Comparison of ENCODE assay signal across 10 mouse cellular contexts in genomic region chr7:99537183-99537756, GRCm38 (mm10). TPM values are rescaled to one million over a fixed set of nuclear protein-coding genes. Genes with fewer than 3 reads are reported as not detected.
DNase-seq lines count a peak whose midpoint lies in the region; ATAC-seq and TF ChIP-seq lines count a peak whose summit lies in the region.
"Had no signal": no experiment of that assay in that cellular context is flagged by ENCODE, and none has a peak within 500 bp of the region (broad histone marks: within the 10 kb centered on the region; RNA-seq: fewer than 3 reads in every experiment).

No protein-coding gene starts in this region.

- no peak for TF ChIP-seq CTCF in kidney, postnatal 0 days (IDR thresholded peaks at IDR 0.05; ENCODE audit: low read depth)
- no peak for TF ChIP-seq CTCF in midbrain, postnatal 0 days (IDR thresholded peaks at IDR 0.05)

- no peak for ATAC-seq in kidney, postnatal 0 days (replicated peaks; ENCODE audit: low FRiP score, low read depth)
- no peak for ATAC-seq in hindbrain, embryonic 16.5 days
- no peak for ATAC-seq in midbrain, postnatal 0 days (ENCODE audit: low FRiP score)
- ATAC-seq in frontal cortex, adult (ENCODE audit: low TSS enrichment) = no peak

- no peak overlapping the region for H3K27ac ChIP-seq in kidney, postnatal 0 days
- no peak overlapping the region for H3K27ac ChIP-seq in brown adipose tissue, adult 24 weeks (replicated peaks; ENCODE audit: low read depth, low read length)
- no peak overlapping the region for H3K27ac ChIP-seq in hindbrain, embryonic 16.5 days (ENCODE audit: low read depth, low read length)
- peak overlapping the region; percentile 47; the same call in 1 of the 2 replicates for H3K27ac ChIP-seq in midbrain, postnatal 0 days (ENCODE audit: low read depth, low read length)

- no peaks in the 10 kb centered on the region for H3K9me3 ChIP-seq in kidney, postnatal 0 days (replicated peaks; ENCODE audit: low read length)
- no peaks in the 10 kb centered on the region for H3K9me3 ChIP-seq in hindbrain, embryonic 16.5 days (ENCODE audit: control insufficient read depth, low read length)
- no peaks in the 10 kb centered on the region for H3K9me3 ChIP-seq in midbrain, postnatal 0 days (ENCODE audit: low read length)

- H3K4me2 ChIP-seq in kidney, postnatal 0 days (ENCODE audit: low read length) = peak overlapping the region; percentile 97
- H3K4me2 ChIP-seq in hindbrain, embryonic 16.5 days (ENCODE audit: low read length) = peak overlapping the region; percentile 81
- H3K4me2 ChIP-seq in midbrain, postnatal 0 days (ENCODE audit: low read depth, low read length, poor library complexity, severe bottlenecking) = peak overlapping the region; percentile 86

- no peaks in the 10 kb centered on the region for H3K27me3 ChIP-seq in kidney, postnatal 0 days (ENCODE audit: insufficient read depth, low read length)
- H3K27me3 ChIP-seq in hindbrain, embryonic 16.5 days (replicated peaks; ENCODE audit: control insufficient read depth, insufficient read depth, low read length) = no peaks in the 10 kb centered on the region
- no peaks in the 10 kb centered on the region for H3K27me3 ChIP-seq in midbrain, postnatal 0 days (ENCODE audit: insufficient read depth, low read length)

- no peaks in the 10 kb centered on the region for H3K36me3 ChIP-seq in kidney, postnatal 0 days (ENCODE audit: insufficient read depth, low read length)
- no peaks in the 10 kb centered on the region for H3K36me3 ChIP-seq in hindbrain, embryonic 16.5 days (ENCODE audit: control insufficient read depth, insufficient read depth, low read length)
- H3K36me3 ChIP-seq in midbrain, postnatal 0 days (ENCODE audit: insufficient read depth, low read length) = peaks cover 2% of the 10 kb centered on the region; the same call in 1 of the 2 replicates

- H3K9ac ChIP-seq in kidney, postnatal 0 days (ENCODE audit: low read depth, low read length) = no peak overlapping the region
- H3K9ac ChIP-seq in hindbrain, embryonic 16.5 days (ENCODE audit: low read depth, low read length) = peak overlapping the region; percentile 88
- peak overlapping the region; percentile 87 for H3K9ac ChIP-seq in midbrain, postnatal 0 days (replicated peaks; ENCODE audit: low read length, poor library complexity, severe bottlenecking)

- WGBS in kidney, postnatal 0 days = 70% methylated on average over 5 of the region's 5 CpGs
- 30% methylated on average over 5 of the region's 5 CpGs for WGBS in hindbrain, embryonic 16.5 days
- 34% methylated on average over 5 of the region's 5 CpGs for WGBS in midbrain, postnatal 0 days

- H3K4me1 ChIP-seq in kidney, postnatal 0 days (replicated peaks; ENCODE audit: insufficient read depth, low read length) = peaks cover 38% of the 10 kb centered on the region
- H3K4me1 ChIP-seq in brown adipose tissue, adult 24 weeks (ENCODE audit: control insufficient read depth, insufficient read depth, insufficient read length, low read length) = peaks cover 25% of the 10 kb centered on the region
- peaks cover 53% of the 10 kb centered on the region for H3K4me1 ChIP-seq in hindbrain, embryonic 16.5 days (ENCODE audit: control insufficient read depth, insufficient read depth, low read depth, low read length)
- peaks cover 37% of the 10 kb centered on the region for H3K4me1 ChIP-seq in midbrain, postnatal 0 days (ENCODE audit: insufficient read depth, low read length)

- DNase-seq in kidney, postnatal 0 days (ENCODE audit: low spot score) = no peak
- DNase-seq in kidney, postnatal 36 days = no peak
- DNase-seq in midbrain, postnatal 0 days (ENCODE audit: low spot score) = no peak
- DNase-seq in adipocyte (ENCODE audit: low spot score) = no peak
- no peak for DNase-seq in cerebellum, adult 8-10 months
- DNase-seq: kidney, adult 11 months; right cerebral cortex, postnatal 14 days had no signal

- 0 out of 2 replicates have a peak overlapping the region, but pooled peaks have one; percentile 70 for H3K4me3 ChIP-seq in kidney, postnatal 0 days (replicated peaks; ENCODE audit: low read depth, low read length)
- peak overlapping the region; percentile 86; the same call in 1 of the 2 replicates for H3K4me3 ChIP-seq in brown adipose tissue, adult 24 weeks (ENCODE audit: insufficient read depth, low read depth, low read length)
- H3K4me3 ChIP-seq in hindbrain, embryonic 16.5 days (ENCODE audit: low read length) = peak overlapping the region; percentile 65
- H3K4me3 ChIP-seq in midbrain, postnatal 0 days (ENCODE audit: low read depth, low read length) = peak overlapping the region; percentile 69

RNA-seq across cellular contexts. Expression of gene Arrb1, which starts 2.0 kb away (rescaled TPM):
- 6.6 and 7.6 TPM in 2 replicates for polyA plus RNA-seq in kidney, postnatal 0 days (2015; fragmentation: Nextera tagmentation; extraction: Ambion mirVana)
- 10.7 and 14.7 TPM in 2 replicates for polyA plus RNA-seq in brown adipose tissue, adult 24 weeks (2012; ENCODE audit: insufficient read depth, insufficient read length, missing spikeins)
- polyA plus RNA-seq in hindbrain, embryonic 16.5 days (2015; fragmentation: Nextera tagmentation; extraction: Ambion mirVana) = 17.4 and 19.8 TPM in 2 replicates
- total RNA-seq in midbrain, postnatal 0 days (2014; rRNA removed) = 118 and 163 TPM in 2 replicates
- polyA plus RNA-seq in midbrain, postnatal 0 days (2015; fragmentation: Nextera tagmentation; extraction: Ambion mirVana) = 14.2 and 15.0 TPM in 2 replicates

RNA-seq across cellular contexts. Expression of gene Rps3, which starts 53.7 kb away (rescaled TPM):
- polyA plus RNA-seq in kidney, postnatal 0 days (2015; fragmentation: Nextera tagmentation; extraction: Ambion mirVana) = 873 and 942 TPM in 2 replicates
- polyA plus RNA-seq in brown adipose tissue, adult 24 weeks (2012; ENCODE audit: insufficient read depth, insufficient read length, missing spikeins) = 458 and 609 TPM in 2 replicates
- 398 and 428 TPM in 2 replicates for polyA plus RNA-seq in hindbrain, embryonic 16.5 days (2015; fragmentation: Nextera tagmentation; extraction: Ambion mirVana)
- 440 and 661 TPM in 2 replicates for total RNA-seq in midbrain, postnatal 0 days (2014; rRNA removed)
- 440 and 453 TPM in 2 replicates for polyA plus RNA-seq in midbrain, postnatal 0 days (2015; fragmentation: Nextera tagmentation; extraction: Ambion mirVana)
